Mouse (Mus musculus) liver, embryonic 14.5 days (tissue): Measurements from ENCODE around the gene Slc35f2. TPM values are rescaled to one million over a fixed set of nuclear protein-coding genes. Genes with fewer than 3 reads are reported as not detected.

Experiments used
- ATAC-seq: fragments of 200-750 bp; cut with Nextera tagmentation; 2 replicates; pipeline ENCODE4 v1.8.0; 2017; ENCODE audit warnings: moderate number of reproducible peaks, mild to moderate bottlenecking, moderate library complexity; ENCODE audit not compliant: insufficient read depth
- DNase-seq, 3 experiments: peaks; one replicate each; pipeline ENCODE4 v3.0.0-alpha.2; 2012 to 2013; ENCODE audit warnings: low read depth in 3 of 3, low spot score in 3 of 3
- H3K27ac ChIP-seq: fragments of 300-500 bp; sonication (generic); 2 replicates; pipeline ENCODE4 v1.5.1; 2014; ENCODE audit warnings: moderate library complexity, mild to moderate bottlenecking, control low read depth, inconsistent platforms
- H3K27me3 ChIP-seq: fragments of 300-500 bp; sonication (generic); 2 replicates; pipeline ENCODE4 v1.6.1; 2014; ENCODE audit warnings: mild to moderate bottlenecking, low read length, moderate library complexity; ENCODE audit not compliant: control insufficient read depth, insufficient read depth
- H3K36me3 ChIP-seq: fragments of 300-500 bp; sonication (generic); replicated peaks from 2 replicates; pipeline ENCODE4 v1.6.1; 2014; ENCODE audit warnings: low read depth; ENCODE audit not compliant: control insufficient read depth, insufficient read depth
- H3K4me1 ChIP-seq, 2 experiments: fragments of 200-500 bp in 1 of 2; fragments of 300-500 bp in 1 of 2; sonication (generic) in 1 of 2; replicated peaks; 2 replicates each; pipeline ENCODE4 v1.6.1; 2012 to 2014; ENCODE audit warnings: antibody characterized with exemption in 1 of 2, inconsistent platforms in 1 of 2, low read length in 1 of 2; ENCODE audit not compliant: control insufficient read depth in 2 of 2, insufficient read depth in 2 of 2
- H3K4me2 ChIP-seq: fragments of 300-500 bp; sonication (generic); 2 replicates; pipeline ENCODE4 v1.6.1; 2014; ENCODE audit warnings: low read depth, mild to moderate bottlenecking, control low read depth, moderate library complexity
- H3K4me3 ChIP-seq, 2 experiments: fragments of 200-500 bp in 1 of 2; fragments of 300-500 bp in 1 of 2; sonication (generic) in 1 of 2; 2 replicates each; pipeline ENCODE4 v1.5.1; 2012 to 2014; ENCODE audit warnings: low read depth in 2 of 2, low read length in 2 of 2, mild to moderate bottlenecking in 2 of 2, control low read depth in 1 of 2, inconsistent platforms in 1 of 2, moderate library complexity in 1 of 2; ENCODE audit not compliant: insufficient read depth in 1 of 2
- H3K9ac ChIP-seq: fragments of 300-500 bp; sonication (generic); replicated peaks from 2 replicates; pipeline ENCODE4 v1.6.1; 2014; ENCODE audit warnings: mild to moderate bottlenecking, control low read depth, moderate library complexity
- H3K9me3 ChIP-seq: fragments of 300-500 bp; sonication (generic); 2 replicates; pipeline ENCODE4 v1.6.1; 2016; ENCODE audit warnings: low read length, mixed read lengths; ENCODE audit not compliant: control insufficient read depth
- CTCF ChIP-seq: IDR thresholded peaks from 2 replicates; pipeline ENCODE4 v1.5.1; 2016; ENCODE audit warnings: antibody characterized with exemption, low read depth, control low read depth
- EP300 ChIP-seq: IDR thresholded peaks from 2 replicates; pipeline ENCODE4 v1.6.1; 2016; ENCODE audit warnings: antibody characterized with exemption, low read depth
- WGBS: fragments of 180-500 bp; shearing (Covaris S2); extraction: QIAGEN DNeasy Blood & Tissue Kit; methylation state at CpG from one replicate; pipeline ENCODE4 v1.1.7; 2014; ENCODE audit not compliant: insufficient replicate concordance; 5-methylcytosine and 5-hydroxymethylcytosine counted together
- polyA plus RNA-seq, 2 experiments: library from polyadenylated mRNA; depleted of rRNA in 1 of 2; stranded (reverse) in 1 of 2; unstranded in 1 of 2; fragments of >200 nt; fragmentation: Nextera tagmentation in 1 of 2; extraction: Ambion mirVana in 1 of 2; gene quantifications; 2 replicates each; pipeline versions ENCODE4 v1.2.1 to v1.2.3; 2012 to 2014

Slc35f2 gene
- polyA plus RNA-seq, 2 experiments = 0.14 to 0.26 TPM

DNA sequence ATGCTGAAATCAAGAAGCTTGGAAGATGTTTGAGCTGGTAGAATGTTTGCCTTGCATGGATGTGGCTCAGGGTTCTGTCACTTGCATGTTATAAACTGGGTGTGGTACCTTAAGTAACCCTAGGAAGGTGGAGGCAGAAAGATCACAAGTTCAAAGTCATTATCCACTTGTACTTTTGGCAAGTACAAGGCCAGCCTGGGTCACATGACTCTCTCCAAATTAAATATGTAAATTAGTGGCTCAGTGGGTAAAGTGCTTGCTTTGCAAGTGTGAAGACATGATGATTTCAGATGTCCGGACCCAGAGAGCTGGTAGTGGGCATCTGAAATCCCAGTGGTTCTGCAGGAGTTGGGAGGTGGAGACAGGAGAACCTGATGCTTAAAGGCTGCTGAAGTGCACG is 25.8 kb downstream of the Slc35f2 start:
- no peak overlapping the region for H3K4me2 ChIP-seq
- WGBS = 58% methylated on average over 2 of the region's 2 CpGs
- TF ChIP-seq CTCF = no peak
- no peak for TF ChIP-seq EP300

GRCm38 (mm10) chr9:53802921-53803320 is 31.6 kb downstream of the Slc35f2 start:
- no peak for ATAC-seq

More for the DNA sequence above, 25.8 kb downstream of the Slc35f2 start:
- Histone ChIP-seq H3K36me3 (no peaks in the 10 kb centered on the region), H3K9me3 (no peaks in the 10 kb centered on the region), H3K4me3 (no peak overlapping the region), H3K27me3 (no peaks in the 10 kb centered on the region), H3K4me1 (no peaks in the 10 kb centered on the region), H3K27ac (no peak overlapping the region), H3K9ac (no peak overlapping the region)
- no peak for ATAC-seq
- no peak for DNase-seq

GRCm38 (mm10) chr9:53806496-53807086 is 35.3 kb downstream of the Slc35f2 start:
- Histone ChIP-seq H3K36me3 (no peaks in the 10 kb centered on the region), H3K9ac (no peak overlapping the region), H3K9me3 (no peaks in the 10 kb centered on the region), H3K27ac (no peak overlapping the region), H3K4me3 (no peak overlapping the region), H3K27me3 (no peaks in the 10 kb centered on the region), H3K4me1 (no peaks in the 10 kb centered on the region), H3K4me2 (no peak overlapping the region)
- ATAC-seq = no peak
- no peak for DNase-seq
- WGBS = 19% methylated on average over 7 of the region's 7 CpGs
- no peak for TF ChIP-seq CTCF
- no peak for TF ChIP-seq EP300

More at GRCm38 (mm10) chr9:53802921-53803320, 31.6 kb downstream of the Slc35f2 start:
- H3K4me2 ChIP-seq = no peak overlapping the region
- no peaks in the 10 kb centered on the region for H3K36me3 ChIP-seq
- no peaks in the 10 kb centered on the region for H3K27me3 ChIP-seq
- no peak overlapping the region for H3K4me3 ChIP-seq
- TF ChIP-seq EP300 (no peak), CTCF (no peak)
- no peak overlapping the region for H3K9ac ChIP-seq
- DNase-seq = no peak
- H3K9me3 ChIP-seq = no peaks in the 10 kb centered on the region
- no peak overlapping the region for H3K27ac ChIP-seq
- no peaks in the 10 kb centered on the region for H3K4me1 ChIP-seq
- WGBS = 80% methylated on average over 7 of the region's 7 CpGs

DNA sequence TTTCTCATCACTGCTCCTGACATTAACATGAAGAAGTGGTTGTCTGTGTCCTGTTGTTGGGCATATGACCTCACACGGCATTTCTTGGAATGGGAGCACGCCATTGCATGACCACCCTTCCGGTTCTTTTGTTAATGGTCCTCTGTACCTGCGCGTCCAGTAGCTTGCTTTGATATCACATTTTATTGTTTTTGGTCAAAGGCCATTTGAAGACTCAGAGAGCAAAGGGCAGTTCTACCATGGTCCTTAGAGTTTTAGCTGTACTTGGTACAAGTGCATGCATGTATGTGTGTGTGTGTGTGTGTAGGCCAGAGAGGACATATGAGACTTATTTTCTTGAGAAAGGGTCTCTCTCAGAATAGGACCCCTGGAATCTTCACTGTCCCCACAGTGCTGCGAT is 42.1 kb downstream of the Slc35f2 start:
- WGBS = 82% methylated on average over 6 of the region's 6 CpGs
- Histone ChIP-seq H3K9me3 (no peaks in the 10 kb centered on the region), H3K4me1 (no peaks in the 10 kb centered on the region), H3K27me3 (no peaks in the 10 kb centered on the region), H3K4me2 (no peak overlapping the region), H3K36me3 (no peaks in the 10 kb centered on the region), H3K9ac (no peak overlapping the region), H3K27ac (no peak overlapping the region), H3K4me3 (no peak overlapping the region)
- TF ChIP-seq EP300 = no peak
- no peak for TF ChIP-seq CTCF
- ATAC-seq (no peak), DNase-seq (no peak)

- WGBS = 11% methylated on average over 4 of the region's 4 CpGs
- no peaks in the 10 kb centered on the region for H3K36me3 ChIP-seq
- H3K9me3 ChIP-seq = no peaks in the 10 kb centered on the region
- H3K4me3 ChIP-seq = no peak overlapping the region
- DNase-seq (no peak), ATAC-seq (no peak)
- H3K4me2 ChIP-seq = no peak overlapping the region
- H3K4me1 ChIP-seq = no peaks in the 10 kb centered on the region
- H3K27me3 ChIP-seq = no peaks in the 10 kb centered on the region
- H3K9ac ChIP-seq = no peak overlapping the region
- no peak for TF ChIP-seq EP300
- peak; percentile 75 for TF ChIP-seq CTCF
- no peak overlapping the region for H3K27ac ChIP-seq
These were observed 47.4 kb downstream of the Slc35f2 start for GRCm38 (mm10) chr9:53818760-53819159.
